Comparison of ENCODE assay signal across 16 mouse cellular contexts in the genomic region with DNA sequence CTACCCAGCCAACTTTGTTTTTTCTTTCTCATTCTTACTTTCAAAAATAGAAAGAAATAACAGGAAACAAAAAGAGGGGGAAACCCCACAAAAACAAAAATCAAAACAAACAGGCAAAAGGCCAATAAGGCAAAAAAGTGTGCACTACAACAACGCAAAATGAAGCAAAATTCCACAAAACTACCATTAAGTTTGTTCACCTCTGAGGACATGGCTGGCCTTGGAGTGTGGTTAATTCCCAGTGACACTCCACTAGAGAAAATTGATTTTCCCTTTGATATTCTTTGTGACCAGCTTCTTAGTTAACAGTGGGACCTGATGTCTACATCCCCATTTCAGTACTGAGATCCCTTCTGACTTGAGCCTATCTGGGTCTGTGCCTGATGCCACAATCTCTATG.
"Had no signal": no experiment of that assay in that cellular context is flagged by ENCODE, and none has a peak within 500 bp of the region (broad histone marks: within the 10 kb centered on the region; RNA-seq: fewer than 3 reads in every experiment).

No protein-coding gene starts in this region.

- DNase-seq: retina, postnatal 1 day; right cerebral cortex, adult 18-20 months; right cerebral cortex, postnatal 14 days; right cerebral cortex, postnatal 25 days; right cerebral cortex, postnatal 4 days; thymus, adult 18-20 months; thymus, adult 2 months; thymus, postnatal 14 days; thymus, postnatal 25 days; thymus, postnatal 36 days; thymus, postnatal 4 days had no signal

- H3K36me3 ChIP-seq: stomach, embryonic 15.5 days had no signal

- H3K9ac ChIP-seq: neural tube, embryonic 12.5 days; neural tube, embryonic 13.5 days; neural tube, embryonic 15.5 days; stomach, embryonic 15.5 days had no signal

- H3K27ac ChIP-seq: neural tube, embryonic 12.5 days; neural tube, embryonic 13.5 days; neural tube, embryonic 15.5 days; stomach, embryonic 15.5 days; stomach, postnatal 0 days had no signal

- H3K4me2 ChIP-seq: neural tube, embryonic 12.5 days; neural tube, embryonic 13.5 days; neural tube, embryonic 15.5 days; stomach, embryonic 15.5 days had no signal

- H3K9me3 ChIP-seq: neural tube, embryonic 12.5 days; neural tube, embryonic 13.5 days; neural tube, embryonic 15.5 days; stomach, embryonic 15.5 days had no signal

- H3K4me1 ChIP-seq: neural tube, embryonic 12.5 days; neural tube, embryonic 13.5 days; neural tube, embryonic 15.5 days; stomach, embryonic 15.5 days had no signal

- H3K4me3 ChIP-seq: neural tube, embryonic 12.5 days; neural tube, embryonic 13.5 days; neural tube, embryonic 15.5 days; stomach, embryonic 15.5 days had no signal

- H3K27me3 ChIP-seq: neural tube, embryonic 12.5 days; neural tube, embryonic 13.5 days; neural tube, embryonic 15.5 days; stomach, embryonic 15.5 days had no signal
